Mouse (Mus musculus): Measurements from ENCODE around the gene Mlx. TPM values are rescaled to one million over a fixed set of nuclear protein-coding genes. Genes with fewer than 3 reads are reported as not detected.

The Mlx gene
- polyA plus RNA-seq (2015; fragmentation: Nextera tagmentation; extraction: Ambion mirVana) = 43.4 and 54.1 TPM in 2 replicates

GRCm38 (mm10) chr11:101086756-101087681, at the start of gene Mlx:
Gene Mlx (plus strand): TSS chr11:101087277.
- Histone ChIP-seq H3K4me2 (peak within 1 kb of the TSS; percentile 91), H3K9ac (peak within 1 kb of the TSS; percentile 84), H3K9me3 (no peaks in the 10 kb centered on the region), H3K4me3 (peak within 1 kb of the TSS; percentile 80), H3K27me3 (no peaks in the 10 kb centered on the region), H3K27ac (peak within 1 kb of the TSS; percentile 87), H3K36me3 (peaks cover 36% of the 10 kb centered on the region), H3K4me1 (peaks cover 38% of the 10 kb centered on the region)
- ATAC-seq (ENCODE audit: borderline replicate concordance, extremely low read depth, low FRiP score, low TSS enrichment) = peak; percentile 81
- WGBS = 2% methylated on average over 52 of the region's 52 CpGs

- Histone ChIP-seq H3K9me3 (no peaks in the 10 kb centered on the region), H3K9ac (no peak overlapping the region), H3K27ac (no peak overlapping the region), H3K4me2 (no peak overlapping the region), H3K36me3 (peaks cover 77% of the 10 kb centered on the region), H3K27me3 (no peaks in the 10 kb centered on the region), H3K4me1 (no peaks in the 10 kb centered on the region), H3K4me3 (no peak overlapping the region)
- WGBS = 82% methylated on average over 10 of the region's 10 CpGs
- ATAC-seq (ENCODE audit: borderline replicate concordance, extremely low read depth, low FRiP score, low TSS enrichment) = no peak
Observed at GRCm38 (mm10) chr11:101037795-101038194, 49.3 kb upstream of the Mlx start.

GRCm38 (mm10) chr11:101045826-101046225, 41.3 kb upstream of the Mlx start:
- Histone ChIP-seq H3K9ac (no peak overlapping the region), H3K27ac (no peak overlapping the region), H3K4me2 (no peak overlapping the region), H3K27me3 (no peaks in the 10 kb centered on the region), H3K36me3 (peaks cover 74% of the 10 kb centered on the region), H3K4me3 (no peak overlapping the region), H3K4me1 (no peaks in the 10 kb centered on the region), H3K9me3 (no peaks in the 10 kb centered on the region)
- 91% methylated on average over 4 of the region's 4 CpGs for WGBS
- no peak for ATAC-seq (ENCODE audit: borderline replicate concordance, extremely low read depth, low FRiP score, low TSS enrichment)

GRCm38 (mm10) chr11:101046440-101046839, 40.6 kb upstream of the Mlx start:
- Histone ChIP-seq H3K27me3 (no peaks in the 10 kb centered on the region), H3K4me1 (no peaks in the 10 kb centered on the region), H3K36me3 (peaks cover 71% of the 10 kb centered on the region), H3K4me2 (no peak overlapping the region), H3K9ac (no peak overlapping the region), H3K27ac (no peak overlapping the region), H3K9me3 (no peaks in the 10 kb centered on the region), H3K4me3 (no peak overlapping the region)
- 54% methylated on average over 9 of the region's 9 CpGs for WGBS
- ATAC-seq (ENCODE audit: borderline replicate concordance, extremely low read depth, low FRiP score, low TSS enrichment) = no peak

GRCm38 (mm10) chr11:101047502-101047901, 39.6 kb upstream of the Mlx start:
- no peaks in the 10 kb centered on the region for H3K27me3 ChIP-seq
- peaks cover 65% of the 10 kb centered on the region for H3K36me3 ChIP-seq
- ATAC-seq (ENCODE audit: borderline replicate concordance, extremely low read depth, low FRiP score, low TSS enrichment) = no peak
- H3K4me2 ChIP-seq = no peak overlapping the region
- H3K4me1 ChIP-seq = no peaks in the 10 kb centered on the region; the same call in 1 of the 2 replicates
- H3K27ac ChIP-seq = no peak overlapping the region
- no peak overlapping the region for H3K9ac ChIP-seq
- H3K4me3 ChIP-seq = no peak overlapping the region
- WGBS = 86% methylated on average over 3 of the region's 3 CpGs
- no peaks in the 10 kb centered on the region for H3K9me3 ChIP-seq

- no peak for ATAC-seq (ENCODE audit: borderline replicate concordance, extremely low read depth, low FRiP score, low TSS enrichment)
- Histone ChIP-seq H3K4me3 (no peak overlapping the region), H3K9ac (no peak overlapping the region), H3K27me3 (no peaks in the 10 kb centered on the region), H3K4me2 (no peak overlapping the region), H3K27ac (no peak overlapping the region), H3K9me3 (no peaks in the 10 kb centered on the region), H3K4me1 (peaks cover 10% of the 10 kb centered on the region; the same call in 1 of the 2 replicates), H3K36me3 (peaks cover 39% of the 10 kb centered on the region; the same call in 1 of the 2 replicates)
- 92% methylated on average over 9 of the region's 9 CpGs for WGBS
Observed at GRCm38 (mm10) chr11:101050359-101050758, 36.7 kb upstream of the Mlx start.

- H3K9me3 ChIP-seq = no peaks in the 10 kb centered on the region
- no peak overlapping the region for H3K27ac ChIP-seq
- no peak for ATAC-seq (ENCODE audit: borderline replicate concordance, extremely low read depth, low FRiP score, low TSS enrichment)
- no peak overlapping the region for H3K9ac ChIP-seq
- no peak overlapping the region for H3K4me3 ChIP-seq
- H3K27me3 ChIP-seq = no peaks in the 10 kb centered on the region
- WGBS = 85% methylated on average over 6 of the region's 6 CpGs
- H3K4me1 ChIP-seq = peaks cover 16% of the 10 kb centered on the region
- H3K36me3 ChIP-seq = peaks cover 34% of the 10 kb centered on the region; the same call in 1 of the 2 replicates
- H3K4me2 ChIP-seq = no peak overlapping the region
Observed at GRCm38 (mm10) chr11:101051051-101051493, 36.0 kb upstream of the Mlx start.

GRCm38 (mm10) chr11:101051617-101052016, 35.5 kb upstream of the Mlx start:
- no peaks in the 10 kb centered on the region for H3K27me3 ChIP-seq
- no peak overlapping the region for H3K4me2 ChIP-seq
- WGBS = 72% methylated on average over 8 of the region's 8 CpGs
- H3K4me1 ChIP-seq = peaks cover 22% of the 10 kb centered on the region
- H3K36me3 ChIP-seq = peaks cover 34% of the 10 kb centered on the region; the same call in 1 of the 2 replicates
- H3K27ac ChIP-seq = no peak overlapping the region
- H3K9me3 ChIP-seq = no peaks in the 10 kb centered on the region
- ATAC-seq (ENCODE audit: borderline replicate concordance, extremely low read depth, low FRiP score, low TSS enrichment) = no peak
- no peak overlapping the region for H3K9ac ChIP-seq
- no peak overlapping the region for H3K4me3 ChIP-seq

- WGBS = 78% methylated on average over 10 of the region's 10 CpGs
- Histone ChIP-seq H3K36me3 (peaks cover 24% of the 10 kb centered on the region; the same call in 1 of the 2 replicates), H3K4me1 (peaks cover 34% of the 10 kb centered on the region), H3K27ac (peak overlapping the region; percentile 26; the same call in 1 of the 2 replicates), H3K9ac (no peak overlapping the region), H3K27me3 (no peaks in the 10 kb centered on the region), H3K4me2 (no peak overlapping the region), H3K9me3 (no peaks in the 10 kb centered on the region), H3K4me3 (no peak overlapping the region)
- ATAC-seq (ENCODE audit: borderline replicate concordance, extremely low read depth, low FRiP score, low TSS enrichment) = no peak
Observed at GRCm38 (mm10) chr11:101052751-101053473, 34.2 kb upstream of the Mlx start.

GRCm38 (mm10) chr11:101053974-101054373, 33.1 kb upstream of the Mlx start:
- Histone ChIP-seq H3K9ac (no peak overlapping the region), H3K36me3 (peaks cover 17% of the 10 kb centered on the region; the same call in 1 of the 2 replicates), H3K9me3 (no peaks in the 10 kb centered on the region), H3K4me3 (no peak overlapping the region), H3K27me3 (no peaks in the 10 kb centered on the region), H3K4me1 (peaks cover 44% of the 10 kb centered on the region), H3K27ac (no peak overlapping the region), H3K4me2 (no peak overlapping the region)
- 100% methylated on average over 1 of the region's 1 CpGs for WGBS
- ATAC-seq (ENCODE audit: borderline replicate concordance, extremely low read depth, low FRiP score, low TSS enrichment) = no peak

- WGBS = 69% methylated on average over 14 of the region's 14 CpGs
Observed at GRCm38 (mm10) chr11:101055418-101055817, 31.7 kb upstream of the Mlx start.

More at GRCm38 (mm10) chr11:101055418-101055817, 31.7 kb upstream of the Mlx start:
- Histone ChIP-seq H3K4me3 (no peak overlapping the region), H3K9me3 (no peaks in the 10 kb centered on the region), H3K27ac (peak overlapping the region; percentile 95), H3K4me2 (no peak overlapping the region), H3K27me3 (no peaks in the 10 kb centered on the region), H3K9ac (no peak overlapping the region), H3K36me3 (0 out of 2 replicates have a peak, but pooled peaks cover 2% of the 10 kb centered on the region), H3K4me1 (peaks cover 58% of the 10 kb centered on the region)
- no peak for ATAC-seq (ENCODE audit: borderline replicate concordance, extremely low read depth, low FRiP score, low TSS enrichment)
